Mouse (Mus musculus): ENCODE measurements around the gene Cdkl1.

- TF ChIP-seq TAL1 (IDR thresholded peaks at IDR 0.05; ENCODE audit: low read length) (no peak), GATA1 (IDR thresholded peaks at IDR 0.05; ENCODE audit: low read length) (no peak)
Measured at GRCm38 (mm10) chr12:69803196-69803595, 12.1 kb upstream of the Cdkl1 start.

Measured in erythroblast, embryonic 14.5 days (primary cell).